Mouse (Mus musculus) lung, postnatal 0 days (tissue): ENCODE data around the gene Dusp6.

Experiments
- CTCF ChIP-seq: IDR thresholded peaks from 2 replicates; pipeline ENCODE4 v1.5.1; 2016; ENCODE audit warnings: antibody characterized with exemption, mild to moderate bottlenecking
- EP300 ChIP-seq: IDR thresholded peaks from 2 replicates; pipeline ENCODE4 v1.6.1; 2016; ENCODE audit warnings: antibody characterized with exemption, mild to moderate bottlenecking, control low read depth

DNA sequence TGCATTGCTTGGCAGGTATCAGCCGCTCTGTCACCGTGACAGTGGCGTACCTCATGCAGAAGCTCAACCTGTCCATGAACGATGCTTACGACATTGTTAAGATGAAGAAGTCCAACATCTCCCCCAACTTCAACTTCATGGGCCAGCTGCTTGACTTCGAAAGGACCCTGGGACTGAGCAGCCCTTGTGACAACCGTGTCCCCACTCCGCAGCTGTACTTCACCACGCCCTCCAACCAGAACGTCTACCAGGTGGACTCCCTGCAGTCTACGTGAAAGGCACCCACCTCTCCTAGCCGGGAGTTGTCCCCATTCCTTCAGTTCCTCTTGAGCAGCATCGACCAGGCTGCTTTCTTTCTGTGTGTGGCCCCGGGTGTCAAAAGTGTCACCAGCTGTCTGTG, 3.0 kb downstream of the Dusp6 start:
- TF ChIP-seq CTCF, result no peak
- no peak for TF ChIP-seq EP300
